Mouse (Mus musculus) kidney, adult 2 months (tissue): ENCODE measurements around the gene Astn2.

Source experiments
- CTCF ChIP-seq: fragments of 200-500 bp; conservative IDR thresholded peaks from 2 replicates; pipeline ENCODE4 v1.5.1; 2011; ENCODE audit warnings: low read depth, mild to moderate bottlenecking, control low read depth, low read length, moderate library complexity, mixed read lengths; ENCODE audit not compliant: insufficient read depth, insufficient read length
- POLR2A ChIP-seq: fragments of 200-500 bp; IDR thresholded peaks from one replicate; pipeline ENCODE4 v1.6.1; 2011; ENCODE audit warnings: low read depth, low read length, control low read depth

- TF ChIP-seq CTCF, result no peak
- no peak for TF ChIP-seq POLR2A
Measured at GRCm38 (mm10) chr4:65678929-65679328, 725.5 kb downstream of the Astn2 start.
